ENCODE assay signal across 1 mouse cellular context in the genomic region with DNA sequence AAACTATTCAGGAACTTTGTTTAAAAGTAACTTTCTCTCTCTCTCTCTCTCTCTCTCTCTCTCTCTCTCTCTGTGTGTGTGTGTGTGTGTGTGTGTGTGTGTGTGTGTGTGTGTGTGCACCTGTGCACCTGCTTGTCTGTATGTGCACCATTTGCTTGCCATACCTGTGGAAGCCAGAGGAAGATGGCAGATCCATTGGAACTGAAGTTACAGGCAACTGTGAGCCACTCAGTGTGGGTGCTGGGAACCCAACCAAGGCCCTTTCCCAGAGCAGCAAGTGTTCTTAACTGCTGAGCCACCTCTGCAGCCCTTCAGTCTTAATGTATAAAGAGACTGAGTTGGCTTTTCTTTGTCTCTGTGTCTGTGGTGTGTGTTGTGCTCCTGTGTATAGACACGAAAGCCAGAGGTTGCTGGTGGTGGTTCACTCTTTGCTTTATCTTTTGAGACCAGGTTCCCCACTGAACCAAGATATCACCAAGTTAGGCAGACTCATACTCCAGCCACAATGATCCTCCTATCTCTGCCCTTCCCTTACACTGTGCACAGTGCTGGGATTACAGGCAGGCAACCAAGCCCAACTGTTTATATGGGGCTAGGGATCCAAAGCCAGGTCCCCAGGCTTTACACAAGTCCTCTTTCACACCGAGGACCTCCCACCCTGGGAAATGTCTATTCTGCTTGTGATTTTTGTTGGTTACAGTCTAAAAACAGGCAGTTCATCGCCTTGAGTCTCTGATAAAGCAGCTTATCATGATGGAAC.
TF ChIP-seq lines count a peak whose summit lies in the region.

No protein-coding gene starts in this region.

TF ChIP-seq in MEL, 35 proteins besides CTCF, POLR2A, EP300 and RAD21 (continued from another document):
- TF ChIP-seq UBTF (IDR thresholded peaks at IDR 0.05; ENCODE audit: borderline replicate concordance, insufficient read depth, low read depth, low read length) (peak; percentile 85; the same call in 1 of the 2 replicates), NELFE (IDR thresholded peaks at IDR 0.05; ENCODE audit: low read depth, low read length) (no peak), RCOR1 (IDR thresholded peaks at IDR 0.05; ENCODE audit: low read depth, low read length) (peak; percentile 98), MYC (IDR thresholded peaks at IDR 0.05; ENCODE audit: low read depth, low read length) (peak; percentile 79; the same call in 1 of the 2 replicates), MAX (IDR thresholded peaks at IDR 0.05; ENCODE audit: low read length) (no peak), KAT2A (conservative IDR thresholded peaks at IDR 0.05; ENCODE audit: low read depth, low read length) (no peak), TCF12 (IDR thresholded peaks at IDR 0.05; ENCODE audit: low read depth, low read length) (peak; percentile 98), USF1 (IDR thresholded peaks at IDR 0.05; ENCODE audit: low read depth, low read length) (no peak), JUND (IDR thresholded peaks at IDR 0.05; ENCODE audit: low read depth, low read length) (peak; percentile 14; the same call in 1 of the 2 replicates), ZC3H11A (IDR thresholded peaks at IDR 0.05; ENCODE audit: low read depth, low read length) (no peak; the same call in 1 of the 2 replicates), GABPA (IDR thresholded peaks at IDR 0.05; ENCODE audit: low read depth, low read length) (no peak), SMC3 (IDR thresholded peaks at IDR 0.05; ENCODE audit: low read depth, low read length) (no peak), SIN3A (IDR thresholded peaks at IDR 0.05; ENCODE audit: low read length) (peak; percentile 83), MAZ (IDR thresholded peaks at IDR 0.05; ENCODE audit: low read depth, low read length) (peak; percentile 68; the same call in 1 of the 2 replicates), USF2 (IDR thresholded peaks at IDR 0.05; ENCODE audit: borderline replicate concordance in 1 of 2, insufficient read depth in 1 of 2, low read depth in 1 of 2, low read length in 2 of 2) (no peak), CHD2 (IDR thresholded peaks at IDR 0.05; ENCODE audit: low read length) (no peak), GATA1 (IDR thresholded peaks at IDR 0.05; ENCODE audit: low read depth, low read length) (peak; percentile 96), CHD1 (IDR thresholded peaks at IDR 0.05; ENCODE audit: low read depth, low read length) (no peak), MEF2A (IDR thresholded peaks at IDR 0.05; ENCODE audit: extremely low read depth, insufficient replicate concordance, low read depth, low read length, poor library complexity, severe bottlenecking) (no peak), MXI1 (IDR thresholded peaks at IDR 0.05; ENCODE audit: low read depth, low read length) (peak; percentile 37; the same call in 1 of the 2 replicates), MAFK (IDR thresholded peaks at IDR 0.05; ENCODE audit: borderline replicate concordance, low read depth, low read length) (peak; percentile 85), ZKSCAN1 (IDR thresholded peaks at IDR 0.05; ENCODE audit: low read depth, low read length) (no peak), POLR2AphosphoS2 (IDR thresholded peaks at IDR 0.05; ENCODE audit: low read length) (no peak), NRF1 (IDR thresholded peaks at IDR 0.05; ENCODE audit: insufficient read depth, low read depth, low read length, poor library complexity, severe bottlenecking) (no peak), HCFC1 (IDR thresholded peaks at IDR 0.05; ENCODE audit: low read depth, low read length) (peak; percentile 4; the same call in 1 of the 2 replicates), ELF1 (IDR thresholded peaks at IDR 0.05; ENCODE audit: low read depth, low read length) (no peak), BHLHE40 (IDR thresholded peaks at IDR 0.05; ENCODE audit: borderline replicate concordance, low read depth, low read length) (peak; percentile 60), POLR2AphosphoS5 (IDR thresholded peaks at IDR 0.05; ENCODE audit: borderline replicate concordance, low read depth, low read length) (no peak), ZNF384 (IDR thresholded peaks at IDR 0.05; ENCODE audit: low read depth, low read length) (no peak), E2F4 (IDR thresholded peaks at IDR 0.05; ENCODE audit: borderline replicate concordance, low read depth, low read length) (no peak)
TF ChIP-seq in MEL: peak in this region for 16.
